Mouse (Mus musculus): Measurements from ENCODE around the gene Dhx36.
A peak's percentile ranks its signal among the peaks of the same experiment; 100 is the strongest.

The Dhx36 gene

GRCm38 (mm10) chr3:62506488-62507205, at the start of gene Dhx36:
TSS of gene Dhx36 (minus strand) at chr3:62507004.
- peak; percentile 92 for DNase-seq (ENCODE audit: low read depth, low spot score)

DNA sequence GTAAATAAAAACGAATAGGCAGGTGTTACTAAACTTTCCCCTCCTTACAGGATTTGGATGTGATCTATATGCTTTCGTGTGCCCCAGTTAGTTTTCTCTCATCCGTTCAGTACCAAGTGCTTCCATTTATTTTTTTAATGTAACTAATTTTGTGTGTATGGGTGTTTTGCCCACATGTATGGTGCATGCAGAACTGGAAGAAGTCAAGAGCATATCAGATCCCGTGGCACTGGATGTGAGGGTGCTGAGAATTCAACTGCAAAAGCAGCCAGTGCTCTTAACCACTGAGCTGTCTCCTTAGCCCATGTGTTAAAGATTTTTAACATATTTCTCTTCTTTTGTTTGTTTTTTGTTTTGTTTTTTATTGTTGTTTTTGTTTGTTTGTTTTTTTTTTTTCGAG, 20.8 kb upstream of the Dhx36 start:
- no peak for DNase-seq (ENCODE audit: low read depth, low spot score)

DNA sequence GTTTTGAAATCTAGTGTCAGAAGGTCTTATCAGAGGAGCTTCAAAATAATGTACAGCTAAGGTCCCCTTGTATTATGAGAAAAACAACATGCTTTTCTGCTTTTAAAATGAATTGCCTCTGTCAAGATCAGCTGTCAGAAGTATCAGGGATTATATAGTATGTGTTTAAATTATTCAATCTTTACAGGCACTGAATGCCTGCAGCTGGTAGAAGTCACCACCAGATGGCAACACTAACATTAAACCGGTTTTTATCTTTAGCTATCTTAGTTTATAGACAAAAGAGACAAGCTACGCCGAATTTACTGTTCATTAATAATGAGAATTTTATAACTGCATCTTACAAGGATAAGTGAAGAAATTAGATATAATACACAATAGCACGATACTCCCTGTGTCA, 20.4 kb upstream of the Dhx36 start:
- no peak for DNase-seq (ENCODE audit: low read depth, low spot score)

DNA sequence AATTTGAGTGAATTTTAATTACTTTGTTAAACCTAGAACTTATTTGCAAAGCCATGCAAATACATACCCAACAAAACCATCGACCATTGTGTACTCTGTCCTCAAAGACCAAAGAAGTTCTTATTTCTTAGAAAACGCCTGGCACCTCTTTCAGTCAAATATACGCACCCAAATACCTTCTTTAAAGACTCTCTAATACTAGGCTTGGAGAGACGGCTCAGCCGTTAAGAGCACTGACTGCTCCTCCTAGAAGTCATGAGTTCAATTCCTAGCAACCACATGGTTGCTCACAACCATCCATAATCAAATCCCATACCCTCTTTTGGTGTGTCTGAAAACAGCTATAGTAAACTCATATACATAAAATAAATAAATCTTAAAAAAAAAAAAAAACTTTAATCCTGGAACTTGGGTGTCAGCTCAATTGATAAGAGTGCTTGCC, 423 bp upstream of the Dhx36 start:
- DNase-seq (ENCODE audit: low read depth, low spot score), result no peak

DNA sequence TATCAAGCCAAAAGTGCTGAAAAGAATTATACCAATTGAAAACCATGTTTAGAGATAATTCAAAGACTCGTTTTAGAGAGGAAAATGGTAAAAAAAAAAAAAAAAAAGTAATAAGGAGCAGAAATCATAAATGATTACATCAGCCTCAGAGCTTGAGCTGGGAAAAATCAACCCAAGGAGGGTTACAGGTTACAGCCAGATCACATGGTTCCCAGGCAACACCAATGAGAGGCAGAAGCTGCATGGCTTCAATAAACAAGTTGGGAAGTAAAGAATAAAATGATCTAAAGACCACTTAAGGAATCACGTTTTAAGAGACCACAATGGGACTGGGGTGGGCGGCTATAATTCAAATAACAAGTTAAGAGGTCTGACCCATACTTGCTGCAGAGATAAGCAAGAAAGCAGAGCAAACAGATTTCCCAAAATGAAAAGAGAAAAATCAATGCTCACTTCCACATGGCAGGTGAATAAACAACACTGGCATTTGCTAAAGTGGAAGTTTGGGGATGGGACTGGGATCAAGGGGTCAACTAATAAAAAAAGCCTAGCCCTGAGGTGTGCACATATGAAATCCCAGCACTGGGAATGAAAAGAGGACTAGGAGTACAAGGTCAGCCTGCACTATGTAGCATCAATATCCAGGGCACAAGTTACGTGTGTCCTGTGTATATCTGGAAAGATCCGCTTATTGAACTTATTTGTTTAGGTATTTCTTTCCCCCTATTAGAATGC, 1.5 kb downstream of the Dhx36 start:
- no peak for DNase-seq (ENCODE audit: low read depth, low spot score)

DNA sequence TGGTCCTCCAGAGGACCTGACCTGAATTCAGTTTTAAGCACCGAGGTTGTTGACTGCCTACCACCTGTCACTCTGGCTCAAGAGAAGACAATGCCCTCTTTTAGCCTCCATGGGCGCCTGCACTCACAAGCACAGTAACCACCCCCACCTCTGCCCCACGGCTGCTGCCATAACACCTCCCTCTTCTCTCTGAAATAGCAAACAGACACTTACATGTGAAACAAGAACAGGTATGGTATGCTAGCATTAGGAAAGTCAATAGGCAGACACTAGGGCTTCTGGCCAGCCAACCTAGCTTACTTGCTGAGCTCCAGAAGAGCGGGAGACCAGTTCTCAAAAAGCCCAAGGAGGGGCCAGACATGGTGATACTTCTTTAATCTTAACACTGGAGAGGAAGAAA, 7.5 kb downstream of the Dhx36 start:
- no peak for DNase-seq (ENCODE audit: low read depth, low spot score)

DNA sequence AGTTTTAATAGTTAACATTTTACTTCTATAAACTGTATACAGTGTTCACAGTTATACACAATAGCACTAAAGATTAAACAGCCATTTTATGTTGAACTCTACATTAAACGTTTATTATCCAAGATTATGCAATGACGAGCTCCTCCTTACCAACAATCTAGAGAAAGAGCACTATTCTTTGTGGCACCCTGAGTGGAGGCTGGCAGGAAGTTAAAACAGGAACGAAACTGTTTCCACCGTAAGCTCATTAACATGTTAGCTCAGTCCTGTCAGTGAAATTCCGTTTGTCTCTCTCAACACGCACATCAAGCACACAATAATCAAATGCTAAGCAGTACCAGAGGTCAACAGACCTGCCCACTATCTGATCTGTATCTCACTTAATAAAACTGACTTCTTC, 14.2 kb downstream of the Dhx36 start:
- DNase-seq (ENCODE audit: low read depth, low spot score), result no peak

GRCm38 (mm10) chr3:62484340-62484739, 22.5 kb downstream of the Dhx36 start:
- no peak for DNase-seq (ENCODE audit: low read depth, low spot score)

- no peak for DNase-seq (ENCODE audit: low read depth, low spot score)
Observed at GRCm38 (mm10) chr3:62470179-62470578, 36.6 kb downstream of the Dhx36 start.

GRCm38 (mm10) chr3:62464276-62464675, 42.5 kb downstream of the Dhx36 start:
- no peak for DNase-seq (ENCODE audit: low read depth, low spot score)

- no peak for DNase-seq (ENCODE audit: low read depth, low spot score)
Observed at GRCm38 (mm10) chr3:62459483-62459882, 47.3 kb downstream of the Dhx36 start.

GRCm38 (mm10) chr3:62458284-62459013, 48.4 kb downstream of the Dhx36 start:
- DNase-seq (ENCODE audit: low read depth, low spot score), result peak; percentile 21

GRCm38 (mm10) chr3:62455854-62456253, 51.0 kb downstream of the Dhx36 start:
- DNase-seq (ENCODE audit: low read depth, low spot score), result no peak

DNA sequence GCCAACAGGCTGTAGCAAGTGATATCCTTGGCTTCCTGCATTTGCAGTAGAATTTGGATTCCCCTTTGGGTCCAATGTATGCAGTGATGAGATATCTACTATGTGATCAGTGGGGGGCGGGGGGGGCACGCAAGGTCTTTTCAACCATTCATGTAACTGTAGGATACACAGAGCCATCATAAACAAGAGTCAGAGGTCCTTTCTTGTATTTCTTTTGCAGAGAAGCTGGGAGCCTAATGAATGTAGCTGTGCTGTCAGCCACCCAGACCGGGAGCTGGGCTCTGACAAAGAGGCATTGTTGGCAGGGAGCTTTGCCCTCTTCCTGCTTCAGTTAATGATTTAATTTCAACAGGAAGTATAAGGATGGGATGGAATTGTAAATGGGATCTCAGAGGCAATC, 52.7 kb downstream of the Dhx36 start:
- DNase-seq (ENCODE audit: low read depth, low spot score), result no peak

DNA sequence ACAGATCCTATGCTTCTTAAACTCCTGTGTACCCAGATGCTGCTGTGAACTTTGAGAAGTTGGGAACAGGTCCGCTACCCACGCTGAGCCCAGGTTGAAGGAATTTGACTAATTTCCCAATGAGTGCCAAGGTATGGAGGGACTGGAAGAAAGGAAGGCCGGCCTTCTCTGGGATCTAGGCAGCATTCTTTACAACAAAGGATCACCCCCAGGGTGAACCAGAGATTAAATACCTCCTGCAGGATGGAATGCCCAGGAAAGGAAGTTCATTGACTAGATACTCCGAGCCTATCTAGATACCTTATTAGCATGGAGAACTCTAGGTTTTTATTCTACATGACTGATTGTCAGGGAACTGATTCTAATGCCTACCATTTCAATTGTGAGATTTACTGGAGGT, 53.8 kb downstream of the Dhx36 start:
- DNase-seq (ENCODE audit: low read depth, low spot score), result no peak

- DNase-seq (ENCODE audit: low read depth, low spot score), result no peak
Observed at GRCm38 (mm10) chr3:62449871-62450496, 56.8 kb downstream of the Dhx36 start.

GRCm38 (mm10) chr3:62447151-62447550, 59.7 kb downstream of the Dhx36 start:
- no peak for DNase-seq (ENCODE audit: low read depth, low spot score)

- no peak for DNase-seq (ENCODE audit: low read depth, low spot score)
Observed at GRCm38 (mm10) chr3:62446271-62446670, 60.5 kb downstream of the Dhx36 start.

DNA sequence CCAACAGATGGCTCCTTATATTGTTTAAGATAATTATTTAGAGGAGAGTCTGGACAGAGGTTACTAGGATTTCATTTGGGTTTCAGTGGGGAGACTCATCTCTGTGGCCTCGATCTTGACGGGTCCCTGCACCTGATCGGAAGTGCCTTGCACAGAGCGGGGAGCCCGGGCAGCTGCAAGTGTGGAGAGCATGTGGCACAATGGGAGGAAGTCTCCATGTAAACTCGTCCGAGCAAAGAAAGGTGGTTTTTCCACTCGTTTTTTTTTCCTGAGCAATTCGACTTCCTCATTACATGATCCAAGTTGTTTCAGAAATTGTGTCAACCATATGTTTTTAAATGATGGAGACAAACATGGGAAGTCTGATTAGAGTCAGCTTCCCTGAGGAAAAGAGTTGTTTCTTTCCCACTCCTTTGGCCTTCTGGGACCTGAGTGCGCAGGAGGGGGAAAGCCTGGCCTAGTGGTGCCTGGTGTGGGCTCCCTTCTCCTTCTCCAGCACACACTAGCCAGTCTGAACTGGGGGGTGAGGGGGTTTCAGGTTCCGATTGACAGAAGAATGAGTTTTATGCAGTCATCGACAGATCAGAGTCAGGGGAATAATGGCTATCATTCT, 63.1 kb downstream of the Dhx36 start:
- no peak for DNase-seq (ENCODE audit: low read depth, low spot score)

GRCm38 (mm10) chr3:62440431-62440969, 66.3 kb downstream of the Dhx36 start:
- DNase-seq (ENCODE audit: low read depth, low spot score), result no peak

- no peak for DNase-seq (ENCODE audit: low read depth, low spot score)
Observed at GRCm38 (mm10) chr3:62435923-62436322, 70.9 kb downstream of the Dhx36 start.

Data from skeletal muscle tissue, adult 2 months (tissue).